8 mouse cellular contexts compared by ENCODE assay signal in the genomic region with DNA sequence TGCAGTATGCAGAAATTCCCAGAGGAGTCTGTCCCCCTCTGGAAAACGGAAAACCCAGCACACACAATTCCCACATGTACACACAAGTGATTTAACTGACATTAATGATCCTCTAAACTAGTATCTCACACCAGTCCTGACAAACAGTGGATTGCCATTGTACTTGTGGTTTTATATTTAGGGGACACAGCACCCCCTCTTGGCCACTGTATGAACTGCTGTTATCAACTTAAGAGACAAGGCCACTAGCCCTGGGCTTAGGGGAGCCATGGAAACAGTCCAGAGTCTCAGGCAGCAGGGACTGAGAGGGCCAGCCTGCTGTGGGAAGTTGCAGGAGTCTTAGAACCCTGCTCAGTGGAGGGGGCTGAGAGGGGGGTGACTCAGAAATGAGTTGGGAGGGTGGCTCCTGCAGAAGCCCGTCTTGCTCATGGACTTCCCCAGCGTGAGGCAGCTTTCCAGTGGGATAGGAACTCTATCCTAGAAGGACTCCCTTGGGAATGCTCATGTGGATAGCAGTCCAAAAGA. TPM values are rescaled to one million over a fixed set of nuclear protein-coding genes. Genes with fewer than 3 reads are reported as not detected.
DNase-seq lines count a peak whose midpoint lies in the region; ATAC-seq lines count a peak whose summit lies in the region.
"Had no signal": no experiment of that assay in that cellular context is flagged by ENCODE, and none has a peak within 500 bp of the region (broad histone marks: within the 10 kb centered on the region; RNA-seq: fewer than 3 reads in every experiment).

No protein-coding gene starts in this region.

- H3K36me3 ChIP-seq in limb, embryonic 11.5 days (ENCODE audit: control insufficient read depth, insufficient read depth, low read length) = no peaks in the 10 kb centered on the region
- H3K36me3 ChIP-seq in limb, embryonic 10.5 days = no peaks in the 10 kb centered on the region

- H3K27me3 ChIP-seq in limb, embryonic 11.5 days (ENCODE audit: control insufficient read depth, insufficient read depth, low read length) = no peaks in the 10 kb centered on the region
- H3K27me3 ChIP-seq in limb, embryonic 10.5 days (ENCODE audit: low read depth, poor library complexity, severe bottlenecking) = no peaks in the 10 kb centered on the region

- no peak overlapping the region for H3K9ac ChIP-seq in limb, embryonic 11.5 days (ENCODE audit: low read length)

- DNase-seq in limb, embryonic 11.5 days (ENCODE audit: low spot score) = peak; percentile 41
- no peak for DNase-seq in limb, embryonic 10.5 days (ENCODE audit: low spot score)
- DNase-seq in ES-CJ7 (ENCODE audit: low read depth, low spot score) = peak; percentile 82
- DNase-seq in adipocyte (ENCODE audit: low spot score) = peak; percentile 78
- no peak for DNase-seq in spleen, postnatal 4 days (ENCODE audit: low spot score in 2 of 2)
- DNase-seq in gastrocnemius, adult 8-10 months (ENCODE audit: low spot score in 2 of 2) = no peak

- H3K4me2 ChIP-seq in limb, embryonic 11.5 days (ENCODE audit: low read depth, severe bottlenecking) = no peak overlapping the region

- no peaks in the 10 kb centered on the region for H3K4me1 ChIP-seq in limb, embryonic 11.5 days (ENCODE audit: control insufficient read depth, insufficient read depth, low read length)
- H3K4me1 ChIP-seq in limb, embryonic 10.5 days = no peaks in the 10 kb centered on the region

- no peaks in the 10 kb centered on the region for H3K9me3 ChIP-seq in limb, embryonic 11.5 days (ENCODE audit: control insufficient read depth, low read length)
- no peaks in the 10 kb centered on the region for H3K9me3 ChIP-seq in limb, embryonic 10.5 days (replicated peaks)

- no peak for ATAC-seq in limb, embryonic 11.5 days (ENCODE audit: insufficient number of reproducible peaks, low FRiP score, low TSS enrichment, low read depth)
- ATAC-seq in monocyte, adult 5-6 weeks (replicated peaks; ENCODE audit: insufficient number of reproducible peaks, low FRiP score, low TSS enrichment, poor library complexity, severe bottlenecking) = 0 out of 2 replicates have a peak, but pooled peaks have one; percentile 22

- no peak overlapping the region for H3K4me3 ChIP-seq in limb, embryonic 11.5 days (ENCODE audit: low read depth, low read length)
- H3K4me3 ChIP-seq in limb, embryonic 10.5 days = no peak overlapping the region

- 77% methylated on average over 3 of the region's 3 CpGs for WGBS in limb, embryonic 11.5 days
- 73% methylated on average over 3 of the region's 3 CpGs for WGBS in limb, embryonic 10.5 days

- no peak overlapping the region for H3K27ac ChIP-seq in limb, embryonic 11.5 days (replicated peaks; ENCODE audit: low read depth, low read length)
- no peak overlapping the region for H3K27ac ChIP-seq in limb, embryonic 10.5 days

RNA-seq across cellular contexts. Expression of a gene that starts 4.2 kb away (rescaled TPM):
- not detected in 2 replicates for polyA plus RNA-seq in limb, embryonic 11.5 days (2014; fragmentation: Nextera tagmentation; extraction: Ambion mirVana)
- not detected in 2 replicates for polyA plus RNA-seq in limb, embryonic 10.5 days (2016; fragmentation: Nextera tagmentation; extraction: Ambion mirVana)
- total RNA-seq in monocyte, adult 5-6 weeks (2017) = not detected in 3 replicates
- total RNA-seq in gastrocnemius, adult 8-10 months (2022) = not detected
- total RNA-seq: left cerebral cortex, postnatal 36 days had no signal

RNA-seq across cellular contexts. Expression of a gene that starts 18.2 kb away (rescaled TPM):
- not detected in 2 replicates for polyA plus RNA-seq in limb, embryonic 11.5 days (2014; fragmentation: Nextera tagmentation; extraction: Ambion mirVana)
- not detected in 2 replicates for polyA plus RNA-seq in limb, embryonic 10.5 days (2016; fragmentation: Nextera tagmentation; extraction: Ambion mirVana)
- total RNA-seq in monocyte, adult 5-6 weeks (2017) = not detected in 3 replicates
- not detected for total RNA-seq in gastrocnemius, adult 8-10 months (2022)
- total RNA-seq: left cerebral cortex, postnatal 36 days had no signal

RNA-seq across cellular contexts. Expression of a gene that starts 22.0 kb away (rescaled TPM):
- polyA plus RNA-seq in limb, embryonic 11.5 days (2014; fragmentation: Nextera tagmentation; extraction: Ambion mirVana) = not detected in 2 replicates
- polyA plus RNA-seq in limb, embryonic 10.5 days (2016; fragmentation: Nextera tagmentation; extraction: Ambion mirVana) = 0.19 TPM in 1 of 2 replicates, not detected in the other
- 2.6 to 4.9 TPM (median 3.5 TPM) in 3 replicates for total RNA-seq in monocyte, adult 5-6 weeks (2017)
- total RNA-seq in gastrocnemius, adult 8-10 months (2022) = not detected

RNA-seq across cellular contexts. Expression of a gene that starts 41.9 kb away (rescaled TPM):
- polyA plus RNA-seq in limb, embryonic 11.5 days (2014; fragmentation: Nextera tagmentation; extraction: Ambion mirVana) = 0.57 and 0.68 TPM in 2 replicates
- polyA plus RNA-seq in limb, embryonic 10.5 days (2016; fragmentation: Nextera tagmentation; extraction: Ambion mirVana) = 0.48 and 0.58 TPM in 2 replicates
- total RNA-seq in monocyte, adult 5-6 weeks (2017) = 26.0 to 35.8 TPM (median 31.2 TPM) in 3 replicates
- not detected for total RNA-seq in gastrocnemius, adult 8-10 months (2022)

RNA-seq across cellular contexts. Expression of a gene that starts 48.9 kb away (rescaled TPM):
- not detected in 2 replicates for polyA plus RNA-seq in limb, embryonic 11.5 days (2014; fragmentation: Nextera tagmentation; extraction: Ambion mirVana)
- not detected in 2 replicates for polyA plus RNA-seq in limb, embryonic 10.5 days (2016; fragmentation: Nextera tagmentation; extraction: Ambion mirVana)
- total RNA-seq in monocyte, adult 5-6 weeks (2017) = not detected in 3 replicates
- total RNA-seq in gastrocnemius, adult 8-10 months (2022) = not detected
- total RNA-seq: left cerebral cortex, postnatal 36 days had no signal

Comparison
In these comparisons a context has a peak if more than half of its experiments do, and no peak if none do; other contexts are left out.
1. DNase-seq: peak in limb, embryonic 11.5 days (single experiment), ES-CJ7 (single experiment) and adipocyte (single experiment); none in limb, embryonic 10.5 days (single experiment), spleen, postnatal 4 days (0 of 2) and gastrocnemius, adult 8-10 months (0 of 2).